Mouse (Mus musculus): ENCODE data around the gene C5ar2. TPM values are rescaled to one million over a fixed set of nuclear protein-coding genes. Genes with fewer than 3 reads are reported as not detected.

The C5ar2 gene
- polyA plus RNA-seq, 1 experiment, result 1.8 TPM

- WGBS, result 56% methylated on average over 11 of the region's 11 CpGs
- H3K27ac ChIP-seq (ENCODE audit: insufficient read depth, low read length), result peak overlapping the region; percentile 30
- H3K4me1 ChIP-seq (ENCODE audit: control insufficient read depth, insufficient read depth, insufficient read length), result peaks cover 16% of the 10 kb centered on the region
- no peak for DNase-seq (ENCODE audit: low read depth in 1 of 2, low spot score in 2 of 2)
- TF ChIP-seq POLR2A (IDR thresholded peaks at IDR 0.05; ENCODE audit: low read depth, low read length), result no peak
- no peak for TF ChIP-seq CTCF (IDR thresholded peaks at IDR 0.05; ENCODE audit: extremely low read depth, insufficient read depth, insufficient read length, insufficient replicate concordance)
- no peak overlapping the region for H3K4me3 ChIP-seq (ENCODE audit: extremely low read depth, insufficient read depth, insufficient read length)
- H3K27me3 ChIP-seq (ENCODE audit: control insufficient read depth, insufficient read depth, low read length), result no peaks in the 10 kb centered on the region
- H3K36me3 ChIP-seq (ENCODE audit: control insufficient read depth, insufficient read depth, low read length), result no peaks in the 10 kb centered on the region
Observed at GRCm38 (mm10) chr7:16241787-16242186, 2.2 kb downstream of the C5ar2 start.

GRCm38 (mm10) chr7:16240978-16241303 is 3.0 kb downstream of the C5ar2 start:
- H3K27ac ChIP-seq (ENCODE audit: insufficient read depth, low read length), result no peak overlapping the region
- H3K27me3 ChIP-seq (ENCODE audit: control insufficient read depth, insufficient read depth, low read length), result no peaks in the 10 kb centered on the region

GRCm38 (mm10) chr7:16240281-16240977 is 3.5 kb downstream of the C5ar2 start:
- 73% methylated on average over 7 of the region's 7 CpGs for WGBS
- Histone ChIP-seq H3K27me3 (ENCODE audit: control insufficient read depth, insufficient read depth, low read length) (no peaks in the 10 kb centered on the region), H3K4me3 (ENCODE audit: extremely low read depth, insufficient read depth, insufficient read length) (no peak overlapping the region), H3K27ac (ENCODE audit: insufficient read depth, low read length) (peak overlapping the region; percentile 67), H3K4me1 (ENCODE audit: control insufficient read depth, insufficient read depth, insufficient read length) (peaks cover 13% of the 10 kb centered on the region), H3K36me3 (ENCODE audit: control insufficient read depth, insufficient read depth, low read length) (no peaks in the 10 kb centered on the region)
- DNase-seq (ENCODE audit: low read depth in 1 of 2, low spot score in 2 of 2), result no peak
- TF ChIP-seq POLR2A (IDR thresholded peaks at IDR 0.05; ENCODE audit: low read depth, low read length) (no peak), CTCF (IDR thresholded peaks at IDR 0.05; ENCODE audit: extremely low read depth, insufficient read depth, insufficient read length, insufficient replicate concordance) (no peak)

More at GRCm38 (mm10) chr7:16240978-16241303, 3.0 kb downstream of the C5ar2 start:
- 91% methylated on average over 1 of the region's 1 CpGs for WGBS
- no peak for DNase-seq (ENCODE audit: low read depth in 1 of 2, low spot score in 2 of 2)
- TF ChIP-seq CTCF (IDR thresholded peaks at IDR 0.05; ENCODE audit: extremely low read depth, insufficient read depth, insufficient read length, insufficient replicate concordance) (no peak), POLR2A (IDR thresholded peaks at IDR 0.05; ENCODE audit: low read depth, low read length) (no peak)
- H3K4me1 ChIP-seq (ENCODE audit: control insufficient read depth, insufficient read depth, insufficient read length), result peaks cover 16% of the 10 kb centered on the region
- H3K36me3 ChIP-seq (ENCODE audit: control insufficient read depth, insufficient read depth, low read length), result no peaks in the 10 kb centered on the region
- H3K4me3 ChIP-seq (ENCODE audit: extremely low read depth, insufficient read depth, insufficient read length), result no peak overlapping the region

- Histone ChIP-seq H3K4me1 (ENCODE audit: control insufficient read depth, insufficient read depth, insufficient read length) (peaks cover 13% of the 10 kb centered on the region), H3K27ac (ENCODE audit: insufficient read depth, low read length) (peak overlapping the region; percentile 67), H3K36me3 (ENCODE audit: control insufficient read depth, insufficient read depth, low read length) (no peaks in the 10 kb centered on the region), H3K27me3 (ENCODE audit: control insufficient read depth, insufficient read depth, low read length) (no peaks in the 10 kb centered on the region), H3K4me3 (ENCODE audit: extremely low read depth, insufficient read depth, insufficient read length) (no peak overlapping the region; the same call in 1 of the 2 replicates)
- DNase-seq (ENCODE audit: low read depth in 1 of 2, low spot score in 2 of 2), result peak; percentile 62 to 81
- WGBS, result 23% methylated on average over 9 of the region's 9 CpGs
- TF ChIP-seq POLR2A (IDR thresholded peaks at IDR 0.05; ENCODE audit: low read depth, low read length), result no peak
Observed at GRCm38 (mm10) chr7:16239554-16239997, 4.4 kb downstream of the C5ar2 start.

GRCm38 (mm10) chr7:16229869-16230268 is 14.1 kb downstream of the C5ar2 start:
- Histone ChIP-seq H3K36me3 (ENCODE audit: control insufficient read depth, insufficient read depth, low read length) (no peaks in the 10 kb centered on the region), H3K27me3 (ENCODE audit: control insufficient read depth, insufficient read depth, low read length) (no peaks in the 10 kb centered on the region), H3K4me3 (ENCODE audit: extremely low read depth, insufficient read depth, insufficient read length) (no peak overlapping the region), H3K4me1 (ENCODE audit: control insufficient read depth, insufficient read depth, insufficient read length) (no peaks in the 10 kb centered on the region), H3K27ac (ENCODE audit: insufficient read depth, low read length) (no peak overlapping the region)
- WGBS, result 75% methylated on average over 5 of the region's 5 CpGs
- TF ChIP-seq POLR2A (IDR thresholded peaks at IDR 0.05; ENCODE audit: low read depth, low read length) (no peak), CTCF (IDR thresholded peaks at IDR 0.05; ENCODE audit: extremely low read depth, insufficient read depth, insufficient read length, insufficient replicate concordance) (no peak)
- DNase-seq (ENCODE audit: low read depth in 1 of 2, low spot score in 2 of 2), result no peak

- Histone ChIP-seq H3K27me3 (ENCODE audit: control insufficient read depth, insufficient read depth, low read length) (no peaks in the 10 kb centered on the region), H3K4me1 (ENCODE audit: control insufficient read depth, insufficient read depth, insufficient read length) (peaks cover 4% of the 10 kb centered on the region; the same call in 1 of the 2 replicates), H3K27ac (ENCODE audit: insufficient read depth, low read length) (peak within 1 kb of the TSS; percentile 95), H3K36me3 (ENCODE audit: control insufficient read depth, insufficient read depth, low read length) (peaks cover 11% of the 10 kb centered on the region), H3K4me3 (ENCODE audit: extremely low read depth, insufficient read depth, insufficient read length) (peak within 1 kb of the TSS; percentile 82)
- peak; percentile 95 for DNase-seq (ENCODE audit: low read depth in 1 of 2, low spot score in 2 of 2)
- TF ChIP-seq POLR2A (IDR thresholded peaks at IDR 0.05; ENCODE audit: low read depth, low read length) (peak; percentile 85), CTCF (IDR thresholded peaks at IDR 0.05; ENCODE audit: extremely low read depth, insufficient read depth, insufficient read length, insufficient replicate concordance) (peak; percentile 44; the same call in 1 of the 2 replicates)
- under 1% methylated on average over 34 of the region's 34 CpGs for WGBS
Observed at GRCm38 (mm10) chr7:16221582-16222272, 22.2 kb downstream of the C5ar2 start, which contains the start of gene Dhx34. Dhx34 (minus strand) TSS chr7:16222037.

GRCm38 (mm10) chr7:16213986-16214385 is 30.0 kb downstream of the C5ar2 start:
- WGBS, result 93% methylated on average over 9 of the region's 9 CpGs
- DNase-seq (ENCODE audit: low read depth in 1 of 2, low spot score in 2 of 2), result no peak
- no peaks in the 10 kb centered on the region for H3K27me3 ChIP-seq (ENCODE audit: control insufficient read depth, insufficient read depth, low read length)
- H3K27ac ChIP-seq (ENCODE audit: insufficient read depth, low read length), result no peak overlapping the region
- H3K4me1 ChIP-seq (ENCODE audit: control insufficient read depth, insufficient read depth, insufficient read length), result no peaks in the 10 kb centered on the region
- peaks cover 49% of the 10 kb centered on the region for H3K36me3 ChIP-seq (ENCODE audit: control insufficient read depth, insufficient read depth, low read length)
- TF ChIP-seq CTCF (IDR thresholded peaks at IDR 0.05; ENCODE audit: extremely low read depth, insufficient read depth, insufficient read length, insufficient replicate concordance) (no peak), POLR2A (IDR thresholded peaks at IDR 0.05; ENCODE audit: low read depth, low read length) (no peak)
- no peak overlapping the region for H3K4me3 ChIP-seq (ENCODE audit: extremely low read depth, insufficient read depth, insufficient read length)
